Mouse (Mus musculus): ENCODE results near the gene Krt13.

Krt13 gene

DNA sequence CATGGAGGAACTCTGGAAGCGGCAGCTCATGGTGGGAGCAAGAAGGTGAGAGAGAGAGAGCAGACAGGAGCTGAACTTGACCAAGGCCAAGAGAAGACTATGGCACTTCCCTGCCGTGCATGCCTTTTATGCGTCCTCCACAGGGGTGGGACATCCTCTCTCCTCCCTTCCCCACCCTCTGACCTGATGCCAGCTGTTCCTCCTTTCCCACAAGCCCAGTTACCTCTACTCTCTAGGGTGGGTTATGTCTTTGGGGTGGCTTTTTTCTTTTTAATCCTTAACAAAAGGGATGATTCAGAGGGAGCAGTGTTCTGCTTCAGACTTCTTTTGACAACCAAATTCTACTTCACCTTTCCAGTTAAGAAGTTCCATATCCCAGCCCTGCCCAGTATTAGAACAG, at the start of gene Krt13:
Gene Krt13, minus strand, starts transcription at position 101 of the 400 bp plus-strand sequence.
- no peak for DNase-seq

DNA sequence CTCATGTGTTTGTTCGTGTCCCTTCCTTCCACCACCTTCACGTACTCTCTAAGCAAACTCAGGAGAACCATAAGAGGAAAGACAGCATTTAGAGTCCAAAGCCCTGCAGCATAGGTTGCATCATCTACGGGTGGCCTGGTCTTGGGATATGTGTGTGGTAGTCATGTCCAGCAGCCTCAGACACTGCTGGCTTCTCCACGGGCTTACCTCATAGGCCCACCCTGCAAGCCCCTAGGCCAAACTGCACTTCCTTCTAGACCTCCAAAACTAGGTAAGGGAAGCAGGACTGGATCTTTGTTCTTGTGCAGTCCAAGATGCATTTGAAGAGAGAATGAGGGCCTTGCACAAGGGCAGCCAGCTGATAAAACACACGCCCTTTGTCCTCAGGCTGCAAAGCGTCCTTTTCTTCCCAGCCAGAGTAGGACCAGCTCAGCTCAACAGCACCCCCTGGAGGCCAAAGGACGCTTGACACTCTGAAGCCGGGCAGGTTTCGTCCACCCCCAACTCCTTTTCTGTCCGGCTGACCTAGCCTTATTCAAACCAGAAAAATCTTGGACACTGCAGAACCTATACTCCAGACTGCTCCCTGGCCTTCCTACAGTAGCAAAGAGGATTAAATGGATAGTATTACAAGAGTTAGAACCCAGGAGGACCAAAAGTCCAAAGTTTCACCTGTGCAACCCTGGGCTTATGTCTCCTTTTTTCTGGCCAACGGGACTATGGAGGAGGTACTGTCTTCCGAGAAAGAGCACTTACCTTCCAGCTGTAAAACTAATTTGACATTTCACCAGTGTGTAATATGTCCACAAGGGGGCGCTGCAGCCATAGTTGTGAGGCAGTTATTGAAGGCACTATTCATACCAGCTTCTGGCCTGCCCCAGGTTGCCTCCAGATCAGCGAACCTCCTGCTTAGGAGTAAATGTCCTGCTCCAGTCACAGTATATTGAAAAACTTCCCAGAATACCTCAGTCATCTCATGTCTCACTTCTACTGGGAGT, 47.7 kb upstream of the Krt13 start:
- peak; percentile 73 for DNase-seq

DNA sequence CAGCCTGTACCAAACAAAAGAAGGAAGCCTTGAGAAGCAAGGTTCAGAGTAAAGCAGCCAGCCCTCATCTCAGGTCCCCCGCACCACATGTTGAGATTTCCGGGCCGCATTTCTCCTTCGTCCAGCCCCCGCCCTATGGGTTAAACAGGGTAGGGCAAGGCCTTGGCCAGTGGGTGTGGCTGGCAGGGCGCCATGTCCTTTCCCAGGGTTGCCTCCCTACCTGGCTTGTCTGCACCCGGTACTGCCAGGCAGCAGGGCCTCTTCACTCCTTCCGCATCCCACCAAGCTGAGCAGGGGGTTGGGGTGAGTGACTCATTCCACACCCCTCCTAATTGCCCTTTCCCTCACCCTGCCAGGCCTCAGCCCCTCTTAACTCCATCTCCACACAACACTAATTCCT, 46.7 kb upstream of the Krt13 start:
- DNase-seq, result peak; percentile 33

DNA sequence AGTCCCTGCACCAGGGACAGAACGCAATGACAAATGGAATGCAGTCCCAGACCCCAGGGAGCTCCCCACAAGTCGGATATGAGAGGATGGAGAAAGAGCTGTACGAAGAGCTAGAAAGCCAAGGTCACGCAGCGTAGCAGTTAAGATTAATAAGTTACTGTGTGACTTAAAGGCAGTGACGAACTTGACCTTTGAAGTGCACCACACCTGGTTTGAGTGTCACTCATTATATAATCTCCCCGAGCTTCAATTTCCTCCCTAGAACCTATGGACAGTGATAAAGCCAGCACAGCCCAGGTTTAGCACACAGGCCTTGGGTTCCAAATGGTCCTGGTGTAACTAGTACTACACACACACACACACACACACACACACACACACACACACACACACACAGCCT, 43.0 kb upstream of the Krt13 start:
- peak; percentile 27 for DNase-seq

DNA sequence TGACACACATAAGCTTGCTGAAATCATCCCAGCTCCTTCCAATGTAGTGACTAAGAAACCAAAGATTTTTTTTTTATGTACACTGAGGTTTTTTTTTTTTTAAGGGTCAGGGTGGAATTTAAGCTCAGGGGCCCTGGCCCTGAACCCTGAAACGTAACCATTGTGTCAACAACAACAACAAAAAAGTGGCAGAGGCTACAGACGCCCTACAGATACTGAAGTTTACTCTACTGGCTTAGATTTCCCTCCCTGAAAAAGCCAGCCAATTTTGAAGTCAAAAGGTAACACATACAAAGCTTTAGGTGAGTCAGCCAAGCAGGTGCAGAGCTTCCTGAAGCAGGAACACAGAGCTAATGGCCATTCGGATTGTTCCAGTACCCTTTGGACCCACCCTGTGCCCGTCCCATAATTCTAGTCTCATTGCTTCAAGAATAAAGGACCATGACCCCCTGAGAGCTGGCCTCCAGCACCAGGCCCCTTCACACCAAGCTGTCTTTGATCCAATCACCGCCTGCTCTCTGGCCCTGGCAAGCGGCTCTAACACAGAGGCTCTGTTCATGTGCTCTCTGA, 36.6 kb upstream of the Krt13 start:
- DNase-seq, result no peak

DNA sequence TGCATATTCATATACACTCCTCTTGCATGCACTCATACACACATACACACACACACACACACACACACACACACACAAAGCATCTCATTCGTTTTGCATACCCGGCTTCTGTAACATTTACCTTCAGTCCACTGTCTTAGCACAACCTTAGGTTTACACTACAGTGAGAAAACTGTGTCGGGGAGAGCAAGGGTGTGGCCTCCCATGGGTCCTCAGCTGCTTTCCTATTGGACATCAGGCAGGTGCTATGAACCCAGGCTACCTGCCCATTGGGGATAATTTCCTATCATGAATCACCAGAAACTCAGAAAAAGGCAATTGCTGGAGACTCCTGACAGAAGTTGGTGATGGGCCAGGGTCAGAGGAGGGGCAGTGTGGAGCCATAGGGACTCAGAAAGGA, 36.0 kb upstream of the Krt13 start:
- no peak for DNase-seq

DNA sequence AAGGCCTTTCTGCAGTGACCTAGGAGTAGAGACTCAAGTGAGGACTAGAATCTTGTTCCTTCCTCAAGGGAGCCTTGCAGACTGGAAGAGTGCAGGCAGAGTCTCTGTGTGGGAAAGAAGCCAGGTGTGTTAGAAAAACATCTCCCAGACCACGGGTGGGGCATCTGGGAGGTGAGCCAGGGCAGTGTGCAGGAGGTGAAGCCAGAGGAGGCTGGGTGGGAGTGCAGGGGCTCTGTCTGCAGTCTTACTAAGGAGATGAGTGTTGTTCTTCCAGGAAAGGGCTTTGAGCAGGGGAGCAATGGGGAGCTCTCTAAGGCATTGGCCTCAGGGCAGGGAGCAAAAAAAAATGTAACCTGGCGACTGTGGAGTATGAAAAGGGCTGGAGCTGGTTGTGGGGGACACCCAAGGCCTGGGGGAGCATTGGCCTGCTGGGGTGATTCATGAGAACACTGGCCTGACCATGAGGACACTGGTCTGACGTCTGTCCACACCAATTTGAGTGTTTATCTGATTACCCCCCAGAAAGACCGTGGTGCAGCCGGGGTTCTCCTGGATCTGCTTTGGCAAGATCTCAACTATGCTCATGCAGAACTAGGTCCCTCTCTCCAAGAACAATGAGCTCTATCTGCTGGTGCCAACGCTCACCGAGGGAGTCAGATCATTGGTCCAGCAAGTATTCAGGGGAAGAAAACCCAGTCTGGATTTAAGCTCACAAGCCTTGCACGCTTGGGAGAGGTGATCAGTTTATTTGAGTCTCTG, 34.3 kb upstream of the Krt13 start:
- DNase-seq, result no peak

DNA sequence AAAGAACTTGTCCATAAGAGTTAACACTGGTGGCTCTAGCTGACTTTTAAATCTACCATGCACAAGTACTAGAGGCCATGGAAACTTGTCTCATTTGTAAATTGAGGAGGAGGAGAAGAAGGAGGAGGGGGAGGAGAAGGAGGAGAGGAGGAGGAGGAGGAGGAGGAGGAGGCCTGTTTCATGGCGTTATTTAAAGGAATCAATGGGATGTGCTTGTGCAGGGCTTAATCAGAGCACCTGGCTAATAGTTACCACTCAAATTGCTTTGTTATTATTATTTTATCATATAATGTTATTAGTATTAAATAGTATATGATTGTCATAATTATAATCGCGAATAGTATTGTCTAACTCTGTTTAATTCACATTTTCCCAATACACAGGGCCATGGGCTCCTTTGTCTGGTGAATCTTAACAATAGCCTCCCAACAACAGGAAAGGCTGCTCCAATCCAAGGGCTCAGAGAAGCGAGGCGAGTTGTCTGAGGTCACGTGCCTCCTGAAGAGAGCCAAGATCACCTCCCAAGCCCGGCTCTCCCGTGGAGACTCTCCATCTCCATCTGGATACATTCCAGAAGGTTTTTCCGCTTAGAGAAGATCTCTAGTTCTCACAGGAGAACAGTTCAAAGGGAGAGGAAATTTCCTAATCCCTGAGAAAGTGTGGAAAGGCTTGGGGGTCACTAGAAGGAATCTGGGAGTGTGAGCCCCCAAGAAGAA, 27.4 kb upstream of the Krt13 start, which contains the start of gene Krt19:
Gene Krt19, minus strand, starts transcription at position 51 of the 716 bp plus-strand sequence.
- DNase-seq, result no peak

DNA sequence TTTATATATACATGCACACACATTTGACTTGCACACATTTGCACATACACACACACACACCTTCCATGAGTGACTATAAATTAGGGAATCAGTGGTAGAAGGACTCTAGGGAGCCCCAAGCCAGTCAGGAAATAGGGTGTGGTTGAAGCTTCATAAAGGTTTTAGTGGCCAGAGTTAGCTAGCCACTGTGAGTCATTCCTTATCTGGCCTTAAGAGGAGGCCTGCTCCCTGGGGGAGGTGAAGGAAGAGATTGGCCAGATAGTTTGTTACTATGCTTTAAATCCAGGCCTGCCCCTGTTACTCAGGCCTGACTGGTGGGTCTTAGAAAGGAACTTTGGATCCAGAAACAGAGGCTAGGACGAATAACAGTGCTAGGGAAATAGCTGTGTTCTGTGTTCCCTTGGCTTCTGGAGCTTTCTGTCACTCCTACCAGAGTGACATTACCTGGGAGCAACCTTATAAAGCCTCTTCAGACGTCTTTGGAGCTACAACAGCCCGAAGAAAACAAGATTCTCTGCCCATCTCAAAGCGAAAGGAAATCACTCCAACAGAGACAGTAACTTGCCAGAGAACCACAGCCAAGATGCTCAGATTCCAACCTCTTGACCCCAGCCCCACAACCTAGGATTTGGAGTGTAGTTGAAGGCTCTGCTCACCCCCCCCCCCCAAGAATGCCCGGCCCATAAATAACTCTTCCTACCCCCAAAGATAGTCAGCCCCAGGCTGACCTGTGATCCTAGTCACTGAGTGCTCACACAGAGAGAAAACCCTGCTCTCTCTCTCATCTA, 26.4 kb upstream of the Krt13 start:
- no peak for DNase-seq

DNA sequence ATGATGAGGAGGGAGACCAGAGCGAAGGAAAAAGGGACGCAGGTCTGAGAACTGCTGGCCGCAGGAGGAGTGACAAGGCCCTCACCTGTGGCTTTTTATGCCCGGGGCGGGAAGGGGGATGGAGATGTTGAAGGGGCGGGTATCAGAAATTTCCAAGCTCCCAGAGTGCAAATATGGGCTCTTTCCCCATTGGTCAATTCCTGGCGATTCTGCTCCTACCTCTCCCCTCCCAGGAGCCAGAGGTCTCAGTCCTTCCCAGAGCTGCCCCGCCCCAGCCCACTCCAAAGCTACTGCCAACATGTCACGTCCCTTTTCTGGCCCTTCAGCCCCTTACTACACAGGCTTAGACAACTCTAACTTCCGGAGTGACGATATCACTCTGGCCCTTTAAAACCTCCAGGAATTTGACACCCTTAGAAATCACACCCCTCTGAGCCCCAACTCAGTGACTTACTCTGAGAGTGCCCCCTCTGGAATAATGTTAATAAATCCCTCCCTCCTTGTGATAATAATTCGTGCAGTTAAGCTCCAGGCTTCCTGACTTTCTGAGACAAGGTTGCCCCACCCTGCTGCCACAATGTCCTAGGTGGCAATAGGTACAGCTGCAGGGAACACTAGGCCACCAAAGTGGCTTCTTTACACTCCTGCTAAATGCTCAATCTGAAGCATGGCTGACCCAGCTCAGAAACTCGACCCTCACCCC, 24.6 kb upstream of the Krt13 start:
- peak; percentile 26 for DNase-seq

DNA sequence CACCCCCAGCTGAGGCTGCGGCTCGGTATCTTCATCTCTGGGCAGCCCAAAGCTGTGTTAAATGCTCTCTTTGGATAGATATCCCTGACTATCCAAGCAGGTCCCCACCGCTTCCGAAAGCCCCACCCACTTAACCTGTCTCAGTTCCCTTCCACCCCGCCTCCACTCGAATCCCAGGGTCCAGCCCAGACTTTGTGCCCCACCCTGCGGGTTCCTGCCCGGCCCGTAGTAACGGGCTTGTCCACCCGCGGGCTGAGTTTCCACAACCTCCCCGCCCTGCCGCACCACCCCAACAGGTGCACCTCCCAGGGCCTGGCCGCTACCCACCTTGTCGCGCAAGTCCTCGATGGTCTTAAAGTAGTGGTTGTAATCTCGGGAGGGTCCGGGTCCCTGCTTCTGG, 23.7 kb upstream of the Krt13 start:
- DNase-seq, result peak; percentile 51

DNA sequence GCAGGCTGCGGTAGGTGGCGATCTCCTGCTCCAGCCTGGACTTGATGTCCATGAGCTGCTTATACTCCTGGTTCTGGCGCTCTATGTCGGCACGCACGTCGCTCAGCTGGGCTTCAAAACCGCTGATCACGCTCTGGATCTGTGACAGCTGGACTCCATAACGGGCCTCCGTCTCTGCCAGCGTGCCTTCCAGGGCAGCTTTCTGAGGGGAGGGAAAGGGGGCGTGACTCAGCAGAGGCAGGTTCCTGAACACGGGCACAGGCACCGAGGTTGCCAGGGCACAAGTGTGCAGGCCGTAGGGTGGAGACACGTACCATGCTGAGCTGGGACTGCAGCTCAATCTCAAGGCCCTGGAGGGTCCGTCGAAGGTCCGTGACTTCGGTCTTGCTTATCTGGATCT, 19.6 kb upstream of the Krt13 start:
- DNase-seq, result no peak

DNA sequence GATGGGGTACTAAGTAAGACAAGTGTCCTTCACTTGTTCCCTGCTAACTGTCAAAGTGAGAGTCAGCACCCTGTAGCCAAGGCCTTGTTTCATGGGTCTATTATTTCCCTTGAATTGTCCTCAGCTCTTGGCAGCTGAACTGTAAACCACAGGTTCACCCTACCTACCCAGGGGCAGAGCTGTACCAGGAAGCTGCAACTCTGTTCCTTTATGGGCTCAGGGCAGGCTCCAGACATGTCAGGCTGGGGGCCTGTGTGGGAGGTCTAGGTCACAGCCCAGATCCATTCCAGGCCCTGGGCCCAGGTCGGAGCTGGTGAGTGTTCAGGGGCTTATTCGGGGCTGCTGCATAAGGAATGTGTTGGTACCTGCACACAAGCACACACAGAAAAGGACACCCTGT, 18.0 kb upstream of the Krt13 start:
- DNase-seq, result no peak

DNA sequence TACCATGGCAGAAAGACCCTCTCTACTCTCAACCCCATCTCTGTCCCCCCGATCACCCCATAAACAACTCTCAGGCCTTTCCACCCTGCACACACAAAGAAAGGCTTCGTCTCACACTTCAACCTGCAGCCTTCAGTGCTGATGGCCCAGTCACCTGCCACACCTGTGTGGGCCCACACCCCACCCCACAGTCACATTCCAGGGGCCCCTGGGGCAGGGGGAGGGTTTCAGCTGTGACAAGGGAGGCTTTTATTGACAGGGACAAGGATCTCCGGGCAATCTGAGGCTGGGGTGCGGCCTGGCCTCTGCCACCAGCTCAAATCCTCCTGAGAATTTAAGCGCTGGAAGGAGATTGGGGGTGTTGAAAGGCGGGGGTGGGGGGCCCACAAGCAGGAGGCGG, 17.4 kb upstream of the Krt13 start:
- DNase-seq, result no peak

DNA sequence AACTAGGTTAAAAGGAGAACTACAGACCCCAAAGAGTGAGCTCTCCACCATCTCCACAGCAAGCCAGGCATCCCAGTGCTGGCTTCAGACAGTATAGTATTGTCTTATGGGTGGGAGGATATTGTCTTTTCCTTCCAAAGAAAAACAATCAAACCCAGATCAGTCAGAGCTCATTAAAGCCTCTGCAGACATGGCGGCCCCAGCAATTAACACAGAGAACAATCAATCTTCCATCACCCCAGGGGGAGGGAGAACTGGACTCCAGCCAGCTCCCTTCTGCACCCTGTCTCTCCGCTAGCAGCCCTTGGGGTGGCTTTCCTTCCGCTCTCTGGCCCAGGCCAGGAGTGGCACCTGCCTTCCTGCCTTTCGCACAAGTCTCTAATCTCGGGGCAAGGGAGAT, 16.3 kb upstream of the Krt13 start:
- no peak for DNase-seq

DNA sequence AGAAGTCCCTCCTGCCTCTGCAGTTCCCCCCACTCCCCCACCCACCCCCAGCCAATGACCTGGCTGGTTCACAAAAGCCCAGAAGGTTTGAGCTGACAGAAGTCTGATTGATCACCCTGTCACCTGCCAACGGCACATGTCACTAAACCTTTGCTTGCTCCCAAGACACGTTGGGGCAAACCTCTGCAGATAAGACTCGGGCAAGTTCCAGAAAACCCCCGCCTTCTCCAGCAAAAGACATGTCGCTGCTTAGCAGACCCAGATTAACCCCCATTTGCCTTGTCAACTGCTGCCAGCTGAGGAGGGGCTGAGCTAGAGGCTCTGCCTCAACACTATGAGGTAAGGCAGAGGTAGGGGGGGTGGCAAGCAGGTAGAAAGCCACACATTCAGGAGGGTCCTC, 15.2 kb upstream of the Krt13 start:
- no peak for DNase-seq

DNA sequence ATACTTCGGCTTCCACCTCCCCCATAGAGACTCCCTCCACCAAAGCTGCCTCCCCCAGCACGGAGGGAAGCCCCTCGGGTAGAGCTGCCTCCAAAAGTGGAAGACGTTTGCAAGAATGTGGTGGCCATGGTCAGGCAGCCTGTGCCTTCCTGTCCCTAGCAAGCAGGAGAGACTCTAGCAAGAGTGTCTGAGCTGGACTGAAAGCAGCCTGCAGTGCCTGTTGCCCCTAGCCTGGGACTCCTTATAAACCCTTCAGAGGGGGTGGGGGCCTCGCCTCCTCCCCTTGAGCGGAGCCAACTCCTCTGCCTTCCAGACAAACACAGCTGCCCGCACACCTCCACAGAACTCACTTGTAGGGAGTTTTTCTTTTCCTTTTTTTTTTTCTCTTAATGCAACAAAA, 14.4 kb upstream of the Krt13 start, which contains the start of gene Krt15:
Gene Krt15, minus strand, starts transcription at position 198 of the 400 bp plus-strand sequence.
- DNase-seq, result no peak

DNA sequence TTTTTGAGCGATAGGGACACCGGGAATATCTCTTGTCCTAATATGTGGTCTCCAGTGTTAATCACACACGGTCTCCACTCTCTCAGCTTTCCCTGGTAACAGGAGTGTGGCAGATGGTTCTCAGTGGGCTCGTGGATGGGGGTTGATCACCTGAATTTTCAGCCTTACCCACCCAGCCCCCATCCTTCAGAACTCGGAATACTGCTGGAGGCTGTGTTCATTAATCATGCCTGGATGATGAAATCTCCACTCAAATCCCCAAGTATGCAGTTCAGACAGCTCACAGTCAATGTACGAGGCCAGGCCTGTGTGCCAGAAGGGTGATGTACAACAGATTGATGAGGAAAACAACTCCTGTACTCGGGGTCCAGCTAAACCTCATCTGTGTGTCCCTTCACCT, 3.5 kb upstream of the Krt13 start:
- DNase-seq, result no peak

DNA sequence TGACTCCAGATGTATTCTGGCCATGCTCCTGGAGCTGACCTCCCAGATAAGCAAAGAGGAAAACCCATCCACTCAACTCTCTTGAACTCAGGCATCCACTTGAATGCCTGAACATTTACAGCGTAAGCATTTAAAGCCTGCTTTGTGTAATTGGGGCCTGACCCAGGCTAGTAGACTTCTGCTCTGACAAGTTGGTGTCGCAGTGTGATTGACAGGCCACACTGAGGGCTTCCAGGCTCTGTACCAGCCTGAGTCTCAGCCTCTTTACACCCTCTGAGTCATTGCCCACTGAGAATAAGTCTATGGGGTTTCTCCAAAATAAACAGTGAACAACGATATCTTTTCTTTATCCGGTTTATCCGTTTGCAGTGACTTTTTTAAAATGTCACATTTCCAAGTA, 1.0 kb downstream of the Krt13 start:
- no peak for DNase-seq

DNA sequence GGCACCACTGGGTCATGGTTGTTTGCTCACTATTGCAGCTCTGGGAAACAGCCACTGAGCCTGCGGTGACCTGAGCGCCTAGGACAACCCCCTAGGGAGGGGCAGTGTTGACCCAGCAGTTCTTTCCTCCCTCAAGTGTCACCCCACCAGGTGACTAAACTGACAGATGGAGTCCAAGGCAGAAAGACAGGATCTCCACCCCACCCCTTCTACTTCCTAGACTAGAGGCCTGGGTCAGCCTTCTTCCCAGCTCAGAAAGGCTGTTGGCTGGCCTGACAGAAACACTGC, 7.7 kb downstream of the Krt13 start:
- no peak for DNase-seq

DNA sequence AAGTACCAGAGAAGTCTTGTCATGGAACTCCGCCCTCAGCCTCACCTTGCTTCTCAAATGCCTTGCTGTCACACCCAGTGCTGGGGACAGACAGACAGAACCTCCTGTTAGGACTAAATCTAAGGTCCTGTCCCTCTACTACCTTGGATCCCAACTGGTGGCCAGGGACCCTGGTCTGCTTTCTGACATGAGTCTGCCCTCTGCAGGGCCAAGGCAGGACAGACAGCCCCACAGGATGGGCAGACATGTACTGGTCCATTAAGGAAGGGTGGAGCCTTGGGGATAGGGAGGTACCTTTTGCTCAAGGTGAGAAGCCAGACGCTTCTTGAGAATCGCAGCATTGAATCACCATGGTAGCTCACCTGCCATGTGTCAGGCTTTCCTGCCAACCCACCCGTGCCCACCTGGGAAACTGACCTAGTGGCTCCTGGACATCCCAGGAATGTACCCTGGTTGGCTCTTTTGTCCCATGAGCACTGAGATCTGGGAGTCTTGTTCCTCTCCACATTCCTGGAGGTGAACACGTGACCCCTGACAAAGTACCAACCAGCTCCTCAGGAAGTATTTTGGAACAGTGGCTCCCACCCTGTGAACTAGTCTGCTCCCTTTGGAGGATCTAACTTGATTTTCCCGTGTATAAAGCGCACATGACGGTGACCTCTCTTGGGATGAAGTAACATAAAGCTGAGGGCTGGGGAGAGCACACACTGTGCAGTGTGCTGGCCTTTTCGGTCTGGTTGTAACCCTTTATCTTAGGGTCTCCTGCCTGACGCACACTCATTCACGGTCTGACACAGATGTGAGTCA, 8.2 kb downstream of the Krt13 start:
- DNase-seq, result no peak
